Mouse (Mus musculus): ENCODE results near the gene Sipa1l3. TPM values are rescaled to one million over a fixed set of nuclear protein-coding genes. Genes with fewer than 3 reads are reported as not detected.

Gene Sipa1l3
- total RNA-seq, 1 experiment from 2014 or later: 7.7 TPM

GRCm38 (mm10) chr7:29391761-29392512, 126.5 kb downstream of the Sipa1l3 start:
- peak; percentile 41; the same call in 1 of the 2 replicates for ATAC-seq (replicated peaks; ENCODE audit: low read depth, poor library complexity, severe bottlenecking)

GRCm38 (mm10) chr7:29391112-29391760, 127.2 kb downstream of the Sipa1l3 start:
- ATAC-seq (replicated peaks; ENCODE audit: low read depth, poor library complexity, severe bottlenecking): no peak

GRCm38 (mm10) chr7:29390234-29390633, 128.2 kb downstream of the Sipa1l3 start:
- ATAC-seq (replicated peaks; ENCODE audit: low read depth, poor library complexity, severe bottlenecking): no peak

GRCm38 (mm10) chr7:29387524-29388068, 130.8 kb downstream of the Sipa1l3 start:
- no peak for ATAC-seq (replicated peaks; ENCODE audit: low read depth, poor library complexity, severe bottlenecking)

- ATAC-seq (replicated peaks; ENCODE audit: low read depth, poor library complexity, severe bottlenecking): no peak
Observed at GRCm38 (mm10) chr7:29386349-29386748, 132.1 kb downstream of the Sipa1l3 start.

GRCm38 (mm10) chr7:29385791-29386190, 132.7 kb downstream of the Sipa1l3 start:
- no peak for ATAC-seq (replicated peaks; ENCODE audit: low read depth, poor library complexity, severe bottlenecking)

- ATAC-seq (replicated peaks; ENCODE audit: low read depth, poor library complexity, severe bottlenecking): peak; percentile 84
Observed at GRCm38 (mm10) chr7:29383255-29383654, 135.2 kb downstream of the Sipa1l3 start.

- ATAC-seq (replicated peaks; ENCODE audit: low read depth, poor library complexity, severe bottlenecking): no peak
Observed at GRCm38 (mm10) chr7:29381466-29382040, 136.9 kb downstream of the Sipa1l3 start.

- ATAC-seq (replicated peaks; ENCODE audit: low read depth, poor library complexity, severe bottlenecking): no peak
Observed at GRCm38 (mm10) chr7:29374054-29374453, 144.4 kb downstream of the Sipa1l3 start.

- no peak for ATAC-seq (replicated peaks; ENCODE audit: low read depth, poor library complexity, severe bottlenecking)
Observed at GRCm38 (mm10) chr7:29372123-29372522, 146.3 kb downstream of the Sipa1l3 start.

- ATAC-seq (replicated peaks; ENCODE audit: low read depth, poor library complexity, severe bottlenecking): peak; percentile 45; the same call in 1 of the 2 replicates
Observed at GRCm38 (mm10) chr7:29370031-29370430, 148.4 kb downstream of the Sipa1l3 start.

GRCm38 (mm10) chr7:29368004-29368320, 150.5 kb downstream of the Sipa1l3 start:
- ATAC-seq (replicated peaks; ENCODE audit: low read depth, poor library complexity, severe bottlenecking): no peak

GRCm38 (mm10) chr7:29367166-29368003, 151.1 kb downstream of the Sipa1l3 start:
- ATAC-seq (replicated peaks; ENCODE audit: low read depth, poor library complexity, severe bottlenecking): no peak

GRCm38 (mm10) chr7:29364052-29364451, 154.4 kb downstream of the Sipa1l3 start:
- peak; percentile 62 for ATAC-seq (replicated peaks; ENCODE audit: low read depth, poor library complexity, severe bottlenecking)

- no peak for ATAC-seq (replicated peaks; ENCODE audit: low read depth, poor library complexity, severe bottlenecking)
Observed at GRCm38 (mm10) chr7:29361497-29361896, 156.9 kb downstream of the Sipa1l3 start.

- ATAC-seq (replicated peaks; ENCODE audit: low read depth, poor library complexity, severe bottlenecking): no peak
Observed at GRCm38 (mm10) chr7:29355406-29355805, 163.0 kb downstream of the Sipa1l3 start.

- no peak for ATAC-seq (replicated peaks; ENCODE audit: low read depth, poor library complexity, severe bottlenecking)
Observed at GRCm38 (mm10) chr7:29354161-29354560, 164.3 kb downstream of the Sipa1l3 start.

- no peak for ATAC-seq (replicated peaks; ENCODE audit: low read depth, poor library complexity, severe bottlenecking)
Observed at GRCm38 (mm10) chr7:29352246-29352645, 166.2 kb downstream of the Sipa1l3 start.

GRCm38 (mm10) chr7:29350489-29350888, 168.0 kb downstream of the Sipa1l3 start:
- ATAC-seq (replicated peaks; ENCODE audit: low read depth, poor library complexity, severe bottlenecking): no peak

GRCm38 (mm10) chr7:29346212-29346611, 172.2 kb downstream of the Sipa1l3 start:
- no peak for ATAC-seq (replicated peaks; ENCODE audit: low read depth, poor library complexity, severe bottlenecking)

All from common myeloid progenitor, adult 5-6 weeks (primary cell).